Mouse (Mus musculus): ENCODE results near the gene Bbof1. TPM values are rescaled to one million over a fixed set of nuclear protein-coding genes. Genes with fewer than 3 reads are reported as not detected.

Gene Bbof1
- total and polyA plus RNA-seq, 2 experiments, result 0.18 TPM; not detected in 1

DNA sequence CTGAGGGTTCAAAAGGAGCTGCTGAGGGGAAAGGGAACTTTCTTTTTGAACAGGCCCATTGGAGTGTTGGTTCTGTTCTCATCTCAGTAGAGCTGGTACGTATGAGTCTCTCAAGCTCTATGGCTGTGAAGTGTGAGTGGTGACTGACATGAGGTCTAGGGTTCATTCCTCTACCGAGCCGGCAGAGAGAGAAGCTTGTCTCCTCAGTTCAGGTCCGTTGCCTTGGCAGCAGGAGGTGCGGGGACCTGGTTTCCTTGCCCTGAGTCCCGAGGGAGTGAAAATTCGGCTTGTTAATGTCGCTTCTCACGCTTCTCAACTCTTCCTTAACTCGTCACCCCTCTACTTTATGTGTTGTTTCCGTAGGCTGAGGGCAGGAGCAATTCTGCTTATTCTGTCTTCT, 42.9 kb downstream of the Bbof1 start:
- peak; percentile 53 for DNase-seq (ENCODE audit: extremely low read depth, low read depth, low spot score)
- Histone ChIP-seq H3K27me3 (ENCODE audit: control insufficient read depth, insufficient read depth, low read length) (no peaks in the 10 kb centered on the region), H3K79me2 (ENCODE audit: control insufficient read depth, insufficient read depth, low read length) (peaks cover 10% of the 10 kb centered on the region; the same call in 1 of the 2 replicates), H3K9ac (ENCODE audit: low read depth, low read length) (peak overlapping the region; percentile 49), H3K36me3 (ENCODE audit: control insufficient read depth, insufficient read depth, low read length) (peaks cover 1% of the 10 kb centered on the region; the same call in 1 of the 2 replicates), H3K4me3 (ENCODE audit: insufficient read depth, low read depth, low read length) (peak overlapping the region; percentile 60), H3K27ac (replicated peaks; ENCODE audit: insufficient read depth, low read depth, low read length) (peak overlapping the region; percentile 75), H3K4me1 (ENCODE audit: control insufficient read depth, insufficient read depth, low read length) (peaks cover 10% of the 10 kb centered on the region)
- WGBS, result under 1% methylated on average over 11 of the region's 11 CpGs
- TF ChIP-seq POLR2A (IDR thresholded peaks at IDR 0.05; ENCODE audit: extremely low read depth, insufficient read depth, low read length) (no peak), CTCF (IDR thresholded peaks at IDR 0.05; ENCODE audit: low read depth, low read length) (no peak)

DNA sequence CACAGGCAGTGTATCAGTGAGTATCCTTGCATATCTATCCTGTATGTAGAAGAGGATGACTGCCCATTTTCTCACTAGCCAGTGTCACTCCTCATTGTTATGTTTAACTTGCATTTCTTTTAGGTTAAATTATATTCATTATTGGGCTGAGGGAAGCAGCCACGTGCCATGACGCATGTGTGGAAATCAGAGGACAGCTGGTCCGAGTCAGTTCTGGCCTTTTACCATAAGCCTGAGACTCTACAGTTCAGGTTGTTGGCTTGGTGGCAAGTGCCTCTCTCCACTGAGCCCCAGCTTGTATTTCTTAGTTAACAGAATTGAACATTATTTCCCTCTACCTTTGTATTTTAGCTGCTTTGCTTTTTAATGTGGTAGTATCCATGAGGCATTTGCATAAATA, 48.0 kb downstream of the Bbof1 start:
- Histone ChIP-seq H3K27me3 (ENCODE audit: control insufficient read depth, insufficient read depth, low read length) (no peaks in the 10 kb centered on the region), H3K79me2 (ENCODE audit: control insufficient read depth, insufficient read depth, low read length) (peaks cover 8% of the 10 kb centered on the region; the same call in 1 of the 2 replicates), H3K4me3 (ENCODE audit: insufficient read depth, low read depth, low read length) (no peak overlapping the region), H3K4me1 (ENCODE audit: control insufficient read depth, insufficient read depth, low read length) (peaks cover 7% of the 10 kb centered on the region), H3K9ac (ENCODE audit: low read depth, low read length) (no peak overlapping the region), H3K36me3 (ENCODE audit: control insufficient read depth, insufficient read depth, low read length) (peaks cover 39% of the 10 kb centered on the region), H3K27ac (replicated peaks; ENCODE audit: insufficient read depth, low read depth, low read length) (no peak overlapping the region)
- TF ChIP-seq POLR2A (IDR thresholded peaks at IDR 0.05; ENCODE audit: extremely low read depth, insufficient read depth, low read length) (no peak), CTCF (IDR thresholded peaks at IDR 0.05; ENCODE audit: low read depth, low read length) (no peak)
- no peak for DNase-seq (ENCODE audit: extremely low read depth, low read depth, low spot score)
- 95% methylated on average over 3 of the region's 3 CpGs for WGBS

DNA sequence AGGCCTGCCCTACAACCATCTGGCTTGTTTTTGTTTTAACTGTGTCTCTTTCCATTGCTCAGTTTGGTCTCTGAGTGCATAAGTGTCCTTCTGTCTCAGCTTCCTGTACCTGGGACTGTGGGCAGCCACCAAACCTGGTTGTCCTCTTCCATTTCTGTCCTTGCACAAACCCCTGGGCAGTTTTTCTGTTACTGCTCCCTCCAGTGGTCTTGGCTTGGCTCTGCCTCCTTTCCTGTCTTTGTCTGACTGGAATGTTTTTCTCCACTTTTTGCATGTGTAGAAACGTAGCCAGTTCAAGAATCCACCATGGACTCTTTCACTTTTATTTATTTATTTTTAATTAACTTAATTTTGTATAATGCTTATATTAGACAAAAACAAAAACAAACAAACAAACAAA, 51.0 kb downstream of the Bbof1 start:
- peaks cover 57% of the 10 kb centered on the region for H3K36me3 ChIP-seq (ENCODE audit: control insufficient read depth, insufficient read depth, low read length)
- H3K4me1 ChIP-seq (ENCODE audit: control insufficient read depth, insufficient read depth, low read length), result peaks cover 2% of the 10 kb centered on the region
- H3K27ac ChIP-seq (replicated peaks; ENCODE audit: insufficient read depth, low read depth, low read length), result no peak overlapping the region
- H3K27me3 ChIP-seq (ENCODE audit: control insufficient read depth, insufficient read depth, low read length), result no peaks in the 10 kb centered on the region
- H3K9ac ChIP-seq (ENCODE audit: low read depth, low read length), result no peak overlapping the region
- DNase-seq (ENCODE audit: extremely low read depth, low read depth, low spot score), result no peak
- no peaks in the 10 kb centered on the region for H3K79me2 ChIP-seq (ENCODE audit: control insufficient read depth, insufficient read depth, low read length)
- H3K4me3 ChIP-seq (ENCODE audit: insufficient read depth, low read depth, low read length), result no peak overlapping the region
- 86% methylated on average over 1 of the region's 1 CpGs for WGBS
- TF ChIP-seq CTCF (IDR thresholded peaks at IDR 0.05; ENCODE audit: low read depth, low read length) (0 out of 2 replicates have a peak, but pooled peaks have one; percentile 3), POLR2A (IDR thresholded peaks at IDR 0.05; ENCODE audit: extremely low read depth, insufficient read depth, low read length) (no peak)

DNA sequence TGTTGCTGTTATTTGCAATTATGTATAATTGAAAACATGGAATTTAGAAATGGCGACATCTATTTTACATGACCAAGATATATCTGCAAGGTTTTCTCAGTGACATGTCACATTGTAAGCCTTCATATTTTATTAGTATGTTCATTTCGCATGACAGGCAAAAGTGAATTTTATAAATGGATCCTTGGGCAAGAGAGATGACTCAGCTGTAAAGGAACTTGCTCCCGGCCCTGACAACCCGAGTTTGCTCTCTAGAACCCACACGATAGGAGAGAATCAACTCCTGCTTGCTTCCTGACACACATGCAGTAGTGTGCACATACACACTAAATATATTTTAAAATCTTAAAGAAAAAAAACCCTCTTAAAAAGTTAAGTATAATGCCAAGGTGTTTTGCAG, 52.5 kb downstream of the Bbof1 start:
- 89% methylated on average over 5 of the region's 5 CpGs for WGBS
- no peak for DNase-seq (ENCODE audit: extremely low read depth, low read depth, low spot score)
- no peaks in the 10 kb centered on the region for H3K79me2 ChIP-seq (ENCODE audit: control insufficient read depth, insufficient read depth, low read length)
- TF ChIP-seq CTCF (IDR thresholded peaks at IDR 0.05; ENCODE audit: low read depth, low read length) (no peak), POLR2A (IDR thresholded peaks at IDR 0.05; ENCODE audit: extremely low read depth, insufficient read depth, low read length) (no peak)
- no peak overlapping the region for H3K9ac ChIP-seq (ENCODE audit: low read depth, low read length)
- no peak overlapping the region for H3K27ac ChIP-seq (replicated peaks; ENCODE audit: insufficient read depth, low read depth, low read length)
- no peaks in the 10 kb centered on the region; the same call in 1 of the 2 replicates for H3K4me1 ChIP-seq (ENCODE audit: control insufficient read depth, insufficient read depth, low read length)
- H3K27me3 ChIP-seq (ENCODE audit: control insufficient read depth, insufficient read depth, low read length), result no peaks in the 10 kb centered on the region
- no peak overlapping the region for H3K4me3 ChIP-seq (ENCODE audit: insufficient read depth, low read depth, low read length)
- H3K36me3 ChIP-seq (ENCODE audit: control insufficient read depth, insufficient read depth, low read length), result peaks cover 62% of the 10 kb centered on the region

DNA sequence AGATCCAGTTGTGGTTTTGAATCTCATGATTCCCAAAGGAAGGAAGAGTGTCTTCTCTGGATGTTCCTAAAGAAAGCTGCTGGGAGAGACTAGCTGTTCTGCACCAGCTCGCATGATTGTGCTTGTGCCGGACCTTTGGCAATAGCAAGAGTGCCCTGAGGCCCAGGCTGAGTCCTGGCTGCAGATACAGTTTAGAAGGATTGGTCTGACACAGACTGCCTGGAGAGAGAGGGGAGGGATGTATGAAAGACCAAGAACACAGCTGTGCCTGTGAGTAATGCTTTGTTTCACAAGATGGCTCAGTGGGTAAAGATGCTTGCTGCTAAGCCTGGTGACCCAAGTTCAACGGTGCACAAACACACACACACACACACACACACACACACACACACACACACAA, 54.0 kb downstream of the Bbof1 start:
- Histone ChIP-seq H3K4me3 (ENCODE audit: insufficient read depth, low read depth, low read length) (no peak overlapping the region), H3K79me2 (ENCODE audit: control insufficient read depth, insufficient read depth, low read length) (no peaks in the 10 kb centered on the region), H3K9ac (ENCODE audit: low read depth, low read length) (no peak overlapping the region), H3K27me3 (ENCODE audit: control insufficient read depth, insufficient read depth, low read length) (no peaks in the 10 kb centered on the region), H3K27ac (replicated peaks; ENCODE audit: insufficient read depth, low read depth, low read length) (no peak overlapping the region), H3K36me3 (ENCODE audit: control insufficient read depth, insufficient read depth, low read length) (peaks cover 59% of the 10 kb centered on the region), H3K4me1 (ENCODE audit: control insufficient read depth, insufficient read depth, low read length) (no peaks in the 10 kb centered on the region)
- no peak for TF ChIP-seq CTCF (IDR thresholded peaks at IDR 0.05; ENCODE audit: low read depth, low read length)
- TF ChIP-seq POLR2A (IDR thresholded peaks at IDR 0.05; ENCODE audit: extremely low read depth, insufficient read depth, low read length), result no peak
- 81% methylated on average over 3 of the region's 3 CpGs for whole genome bisulfite sequencing
- DNase-seq (ENCODE audit: extremely low read depth, low read depth, low spot score), result no peak

DNA sequence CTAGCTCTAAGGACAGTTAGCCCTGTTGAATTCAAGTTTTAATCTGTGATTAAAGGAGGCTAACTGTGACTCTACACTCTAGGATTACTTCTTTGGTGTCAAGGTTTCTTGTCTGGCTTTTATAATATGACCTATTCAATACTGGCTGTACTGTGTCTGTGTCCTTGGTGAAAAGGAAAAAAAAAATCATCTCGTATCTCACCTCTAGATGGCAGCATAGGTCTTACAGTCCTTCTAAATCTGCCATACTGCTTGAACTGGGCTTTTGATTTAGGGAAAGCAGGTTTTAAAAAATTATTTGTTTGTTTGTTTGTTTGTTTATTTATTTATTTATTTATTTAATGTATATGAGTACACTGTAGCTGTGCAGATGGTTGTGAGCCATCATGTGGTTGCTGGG, 59.8 kb downstream of the Bbof1 start:
- 4% methylated on average over 1 of the region's 1 CpGs for WGBS
- no peak overlapping the region for H3K4me3 ChIP-seq (ENCODE audit: insufficient read depth, low read depth, low read length)
- peak; percentile 57 for DNase-seq (ENCODE audit: extremely low read depth, low read depth, low spot score)
- no peaks in the 10 kb centered on the region for H3K27me3 ChIP-seq (ENCODE audit: control insufficient read depth, insufficient read depth, low read length)
- TF ChIP-seq CTCF (IDR thresholded peaks at IDR 0.05; ENCODE audit: low read depth, low read length), result peak; percentile 55
- no peak for TF ChIP-seq POLR2A (IDR thresholded peaks at IDR 0.05; ENCODE audit: extremely low read depth, insufficient read depth, low read length)
- H3K4me1 ChIP-seq (ENCODE audit: control insufficient read depth, insufficient read depth, low read length), result no peaks in the 10 kb centered on the region
- H3K27ac ChIP-seq (replicated peaks; ENCODE audit: insufficient read depth, low read depth, low read length), result no peak overlapping the region
- peaks cover 38% of the 10 kb centered on the region for H3K36me3 ChIP-seq (ENCODE audit: control insufficient read depth, insufficient read depth, low read length)
- H3K9ac ChIP-seq (ENCODE audit: low read depth, low read length), result no peak overlapping the region
- peaks cover 6% of the 10 kb centered on the region; the same call in 1 of the 2 replicates for H3K79me2 ChIP-seq (ENCODE audit: control insufficient read depth, insufficient read depth, low read length)

Measured in liver, adult 2 months (tissue).